Mouse (Mus musculus) cerebellum, adult 9-10 months (tissue): ENCODE results near the gene Usp33.
"Not testable (repeated sequence)": the region's sequence is repeated elsewhere in the genome, so short reads cannot be mapped to it uniquely, and the experiment has no call there.

Source experiments
- DNase-seq: peaks from one replicate; pipeline ENCODE4 v3.0.0; 2022

Gene Usp33

GRCm38 (mm10) chr3:152345732-152346632, at the start of gene Usp33:
Gene Usp33 (plus strand): TSS chr3:152346478.
- DNase-seq: peak; percentile 94

GRCm38 (mm10) chr3:152300376-152301337, 45.6 kb upstream of the Usp33 start:
- DNase-seq: no peak

- no peak for DNase-seq
These were observed 43.3 kb upstream of the Usp33 start for GRCm38 (mm10) chr3:152302991-152303390.

GRCm38 (mm10) chr3:152304093-152304815, 42.0 kb upstream of the Usp33 start:
- no peak for DNase-seq

GRCm38 (mm10) chr3:152305080-152305479, 41.2 kb upstream of the Usp33 start:
- no peak for DNase-seq

- DNase-seq: no peak
These were observed 40.3 kb upstream of the Usp33 start for GRCm38 (mm10) chr3:152305971-152306370.

GRCm38 (mm10) chr3:152308485-152309249, 37.6 kb upstream of the Usp33 start:
- DNase-seq: no peak

- DNase-seq: no peak
These were observed 37.0 kb upstream of the Usp33 start for GRCm38 (mm10) chr3:152309250-152309645.

GRCm38 (mm10) chr3:152314666-152315065, 31.6 kb upstream of the Usp33 start:
- DNase-seq: not testable (repeated sequence)

- DNase-seq: peak; percentile 63
These were observed 30.7 kb upstream of the Usp33 start for GRCm38 (mm10) chr3:152315613-152316012.

- not testable (repeated sequence) for DNase-seq
These were observed 29.7 kb upstream of the Usp33 start for GRCm38 (mm10) chr3:152316447-152317173.

- no peak for DNase-seq
These were observed 25.2 kb upstream of the Usp33 start for GRCm38 (mm10) chr3:152320972-152321645.

GRCm38 (mm10) chr3:152321765-152322547, 24.3 kb upstream of the Usp33 start:
- no peak for DNase-seq

- no peak for DNase-seq
These were observed 14.2 kb upstream of the Usp33 start for GRCm38 (mm10) chr3:152332104-152332503.

- no peak for DNase-seq
These were observed 13.6 kb upstream of the Usp33 start for GRCm38 (mm10) chr3:152332545-152333300.

GRCm38 (mm10) chr3:152333641-152334040, 12.6 kb upstream of the Usp33 start:
- DNase-seq: no peak

- DNase-seq: no peak
These were observed 10.2 kb upstream of the Usp33 start for GRCm38 (mm10) chr3:152336085-152336484.

GRCm38 (mm10) chr3:152339862-152340557, 6.3 kb upstream of the Usp33 start, which contains the start of gene Miga1:
Gene Miga1 (minus strand): TSS chr3:152340407.
- peak; percentile 85 for DNase-seq
